Mouse (Mus musculus) liver, embryonic 15.5 days (tissue): ENCODE data around the gene Gcnt3. TPM values are rescaled to one million over a fixed set of nuclear protein-coding genes. Genes with fewer than 3 reads are reported as not detected.

Experiments
- ATAC-seq: fragments of 200-750 bp; cut with Nextera tagmentation; 2 replicates; pipeline ENCODE4 v1.8.0; 2017; ENCODE audit warnings: moderate number of reproducible peaks, mild to moderate bottlenecking, moderate library complexity; ENCODE audit not compliant: insufficient read depth
- H3K27ac ChIP-seq: fragments of 300-500 bp; sonication (generic); replicated peaks from 2 replicates; pipeline ENCODE4 v1.5.1; 2015; ENCODE audit warnings: mild to moderate bottlenecking, inconsistent platforms
- H3K27me3 ChIP-seq: fragments of 300-500 bp; sonication (generic); 2 replicates; pipeline ENCODE4 v1.6.1; 2015; ENCODE audit warnings: mild to moderate bottlenecking, inconsistent platforms
- H3K36me3 ChIP-seq: fragments of 300-500 bp; sonication (generic); replicated peaks from 2 replicates; pipeline ENCODE4 v1.6.1; 2015; ENCODE audit warnings: moderate library complexity, mild to moderate bottlenecking, inconsistent platforms
- H3K4me1 ChIP-seq: fragments of 300-500 bp; sonication (generic); replicated peaks from 2 replicates; pipeline ENCODE4 v1.6.1; 2015; ENCODE audit warnings: inconsistent platforms
- H3K4me2 ChIP-seq: fragments of 300-500 bp; sonication (generic); 2 replicates; pipeline ENCODE4 v1.6.1; 2015; ENCODE audit warnings: moderate library complexity, mild to moderate bottlenecking, inconsistent platforms
- H3K4me3 ChIP-seq: fragments of 300-500 bp; sonication (generic); replicated peaks from 2 replicates; pipeline ENCODE4 v1.5.1; 2015; ENCODE audit warnings: mild to moderate bottlenecking, inconsistent platforms
- H3K9ac ChIP-seq: fragments of 300-500 bp; sonication (generic); 2 replicates; pipeline ENCODE4 v1.6.1; 2015; ENCODE audit warnings: moderate library complexity, mild to moderate bottlenecking, inconsistent platforms
- H3K9me3 ChIP-seq: fragments of 300-500 bp; sonication (generic); replicated peaks from 2 replicates; pipeline ENCODE4 v1.6.1; 2016; ENCODE audit warnings: inconsistent platforms
- WGBS: fragments of 180-500 bp; shearing (Covaris S2); methylation state at CpG from one replicate; pipeline ENCODE4 v1.1.7; 2015; ENCODE audit warnings: mixed read lengths; ENCODE audit not compliant: insufficient replicate concordance; 5-methylcytosine and 5-hydroxymethylcytosine counted together
- polyA plus RNA-seq: library from polyadenylated mRNA; unstranded; fragments of >200 nt; fragmentation: Nextera tagmentation; extraction: Ambion mirVana; gene quantifications from 2 replicates; pipeline ENCODE4 v1.2.1, GENCODE M21; 2015

Gcnt3 gene
- polyA plus RNA-seq, 1 experiment from 2014 or later = not detected

DNA sequence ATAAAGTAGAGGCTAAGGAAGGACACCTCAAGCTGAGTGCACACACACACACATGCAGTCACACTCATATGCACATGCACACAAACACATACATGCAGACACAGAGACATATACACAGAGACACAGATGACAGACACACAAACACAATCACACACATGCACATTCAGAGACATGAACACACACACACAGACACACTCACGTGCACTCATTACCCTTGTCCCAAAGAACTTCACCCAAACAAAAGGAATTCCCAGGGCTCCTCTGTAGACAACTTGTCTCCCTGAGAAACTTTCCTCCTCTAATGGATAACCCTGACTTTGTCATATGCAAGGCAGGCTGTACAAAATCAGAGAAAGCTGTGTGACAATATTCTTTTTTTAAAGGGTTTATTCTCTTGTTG lies 52.4 kb downstream of the Gcnt3 start:
- Histone ChIP-seq H3K36me3 (no peaks in the 10 kb centered on the region), H3K9me3 (no peaks in the 10 kb centered on the region), H3K4me1 (peaks cover 15% of the 10 kb centered on the region), H3K9ac (no peak overlapping the region), H3K4me2 (no peak overlapping the region), H3K27me3 (peaks cover 10% of the 10 kb centered on the region; the same call in 1 of the 2 replicates), H3K27ac (no peak overlapping the region), H3K4me3 (no peak overlapping the region)
- WGBS = 49% methylated on average over 1 of the region's 1 CpGs
- ATAC-seq = no peak

Other genes starting within 250 kb of the Gcnt3 start
- gene Bnip2, start 48.6 kb downstream of the Gcnt3 start, polyA plus RNA-seq = 42.7 and 43.5 TPM in 2 replicates
- gene Gtf2a2, start 25.5 kb downstream of the Gcnt3 start, polyA plus RNA-seq = 112 and 115 TPM in 2 replicates
- 0.52 and 0.56 TPM in 2 replicates for gene Fam81a, start 104.5 kb upstream of the Gcnt3 start, polyA plus RNA-seq
- gene Myo1e, start 169.3 kb upstream of the Gcnt3 start, polyA plus RNA-seq = 3.5 and 4.2 TPM in 2 replicates